Mouse (Mus musculus) bone marrow macrophage, adult 2 months (primary cell): ENCODE data around the gene Calu.

Experiments used
- CTCF ChIP-seq: IDR thresholded peaks from 2 replicates; pipeline ENCODE4 v1.5.1; 2012; ENCODE audit warnings: low read depth, mild to moderate bottlenecking, low read length, moderate library complexity
- POLR2A ChIP-seq: IDR thresholded peaks from 2 replicates; pipeline ENCODE4 v1.6.1; 2012; ENCODE audit warnings: mild to moderate bottlenecking, low read depth, low read length, borderline replicate concordance

GRCm38 (mm10) chr6:29394286-29394685 is 46.4 kb downstream of the Calu start:
- no peak for TF ChIP-seq CTCF
- TF ChIP-seq POLR2A = no peak
